Mouse (Mus musculus): ENCODE results near the gene Rras2. TPM values are rescaled to one million over a fixed set of nuclear protein-coding genes. Genes with fewer than 3 reads are reported as not detected.

Rras2 gene
- polyA plus RNA-seq, 1 experiment: 27.4 TPM

DNA sequence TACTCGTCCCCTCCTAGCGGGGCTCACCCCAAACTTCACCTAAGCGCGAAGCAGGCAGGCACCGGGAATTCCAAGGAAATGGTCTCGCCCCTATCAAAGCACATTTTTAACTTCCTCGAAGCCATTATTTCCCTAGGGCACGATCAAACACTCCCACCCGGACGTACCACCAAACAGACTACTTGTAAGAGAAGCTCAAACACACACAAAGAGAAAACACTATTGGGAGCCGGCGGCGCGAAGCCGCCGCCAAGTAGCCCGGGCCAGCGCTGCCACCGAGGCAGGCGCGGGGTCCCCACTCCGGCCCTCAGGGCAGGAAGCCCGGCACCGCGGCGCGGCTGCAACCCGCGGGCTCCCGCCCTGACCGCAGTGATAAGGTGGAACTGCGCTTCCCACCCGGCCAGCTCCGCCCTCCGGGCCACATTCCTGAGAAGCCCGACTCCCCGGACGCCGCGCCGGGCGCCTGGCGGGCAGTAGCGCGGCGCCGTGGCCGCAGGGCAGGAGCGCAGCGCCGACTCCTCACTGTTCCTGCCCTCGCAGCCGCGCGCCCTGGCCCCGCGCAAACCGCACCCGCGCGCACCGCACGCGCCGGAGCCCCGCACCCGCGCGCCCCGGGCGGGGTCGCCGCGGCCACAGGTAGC is 750 bp downstream of the Rras2 start:
- Histone ChIP-seq H3K27me3 (ENCODE audit: control insufficient read depth, insufficient read depth, low read length) (no peaks in the 10 kb centered on the region), H3K4me1 (replicated peaks; ENCODE audit: control insufficient read depth, insufficient read depth, low read length) (peaks cover 19% of the 10 kb centered on the region), H3K4me3 (ENCODE audit: control insufficient read depth, insufficient read depth, low read length) (peak overlapping the region; percentile 99), H3K36me3 (ENCODE audit: control insufficient read depth, insufficient read depth, low read length) (no peaks in the 10 kb centered on the region), H3K27ac (ENCODE audit: control insufficient read depth, insufficient read depth, low read length) (peak overlapping the region; percentile 6; the same call in 1 of the 2 replicates)
- TF ChIP-seq CTCF (IDR thresholded peaks at IDR 0.05; ENCODE audit: borderline replicate concordance, control insufficient read depth, extremely low read depth, insufficient read depth, low read length, poor library complexity) (no peak), POLR2A (IDR thresholded peaks at IDR 0.05; ENCODE audit: control insufficient read depth, extremely low read depth, insufficient read depth, low read length, poor library complexity) (no peak)
- peak; percentile 51 for DNase-seq
- WGBS: under 1% methylated on average over 73 of the region's 74 CpGs

GRCm38 (mm10) chr7:114115961-114116360 is 1.6 kb downstream of the Rras2 start:
- H3K27me3 ChIP-seq (ENCODE audit: control insufficient read depth, insufficient read depth, low read length): no peaks in the 10 kb centered on the region
- no peak for TF ChIP-seq POLR2A (IDR thresholded peaks at IDR 0.05; ENCODE audit: control insufficient read depth, extremely low read depth, insufficient read depth, low read length, poor library complexity)
- TF ChIP-seq CTCF (IDR thresholded peaks at IDR 0.05; ENCODE audit: borderline replicate concordance, control insufficient read depth, extremely low read depth, insufficient read depth, low read length, poor library complexity): no peak
- peak; percentile 32 for DNase-seq
- no peak overlapping the region for H3K27ac ChIP-seq (ENCODE audit: control insufficient read depth, insufficient read depth, low read length)
- peaks cover 19% of the 10 kb centered on the region for H3K4me1 ChIP-seq (replicated peaks; ENCODE audit: control insufficient read depth, insufficient read depth, low read length)
- no peak overlapping the region; the same call in 1 of the 2 replicates for H3K4me3 ChIP-seq (ENCODE audit: control insufficient read depth, insufficient read depth, low read length)
- WGBS: 63% methylated on average over 9 of the region's 9 CpGs
- H3K36me3 ChIP-seq (ENCODE audit: control insufficient read depth, insufficient read depth, low read length): no peaks in the 10 kb centered on the region

DNA sequence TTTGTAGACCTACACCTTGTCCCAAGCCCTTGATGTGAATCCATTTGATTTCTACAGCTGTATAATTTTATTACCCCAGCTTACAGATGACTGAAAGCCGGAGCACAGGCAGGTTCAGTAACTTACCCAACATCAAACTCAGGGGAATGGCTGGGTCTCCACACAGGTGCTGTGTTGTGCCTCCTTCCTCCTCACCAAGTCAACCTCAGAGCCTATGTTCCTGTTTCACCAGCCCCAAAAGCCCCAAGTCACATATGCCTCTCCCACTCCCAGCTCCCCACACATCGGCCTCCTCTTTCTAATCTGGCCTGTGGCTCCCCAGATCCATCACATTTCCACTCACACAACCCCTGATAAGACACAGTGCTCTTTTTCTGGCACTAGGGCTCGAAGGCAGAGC is 2.6 kb downstream of the Rras2 start:
- Histone ChIP-seq H3K4me3 (ENCODE audit: control insufficient read depth, insufficient read depth, low read length) (no peak overlapping the region), H3K4me1 (replicated peaks; ENCODE audit: control insufficient read depth, insufficient read depth, low read length) (peaks cover 19% of the 10 kb centered on the region), H3K27me3 (ENCODE audit: control insufficient read depth, insufficient read depth, low read length) (no peaks in the 10 kb centered on the region), H3K27ac (ENCODE audit: control insufficient read depth, insufficient read depth, low read length) (no peak overlapping the region), H3K36me3 (ENCODE audit: control insufficient read depth, insufficient read depth, low read length) (no peaks in the 10 kb centered on the region)
- 42% methylated on average over 3 of the region's 3 CpGs for WGBS
- DNase-seq: no peak
- no peak for TF ChIP-seq POLR2A (IDR thresholded peaks at IDR 0.05; ENCODE audit: control insufficient read depth, extremely low read depth, insufficient read depth, low read length, poor library complexity)

DNA sequence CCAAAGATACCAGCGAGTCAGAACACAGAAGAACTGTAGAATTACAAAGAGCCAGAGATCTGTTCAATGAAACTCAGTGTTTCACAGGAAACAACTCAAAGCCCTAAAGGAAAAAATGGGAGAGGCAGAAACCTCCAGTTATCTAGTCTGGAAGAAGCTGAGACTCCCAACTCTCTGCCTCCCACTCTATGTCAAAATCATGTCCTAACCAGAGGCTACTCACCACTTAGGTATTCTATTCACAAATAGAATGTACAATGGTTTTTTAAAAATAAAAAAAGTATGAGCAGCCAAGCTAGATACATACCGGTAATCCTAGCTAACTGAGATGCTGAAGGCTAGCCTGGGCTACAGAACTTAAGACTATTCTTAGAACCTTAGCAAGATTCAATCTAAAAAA is 3.3 kb downstream of the Rras2 start:
- Histone ChIP-seq H3K27ac (ENCODE audit: control insufficient read depth, insufficient read depth, low read length) (no peak overlapping the region), H3K27me3 (ENCODE audit: control insufficient read depth, insufficient read depth, low read length) (no peaks in the 10 kb centered on the region), H3K4me3 (ENCODE audit: control insufficient read depth, insufficient read depth, low read length) (no peak overlapping the region), H3K36me3 (ENCODE audit: control insufficient read depth, insufficient read depth, low read length) (no peaks in the 10 kb centered on the region), H3K4me1 (replicated peaks; ENCODE audit: control insufficient read depth, insufficient read depth, low read length) (peaks cover 22% of the 10 kb centered on the region)
- TF ChIP-seq CTCF (IDR thresholded peaks at IDR 0.05; ENCODE audit: borderline replicate concordance, control insufficient read depth, extremely low read depth, insufficient read depth, low read length, poor library complexity) (no peak), POLR2A (IDR thresholded peaks at IDR 0.05; ENCODE audit: control insufficient read depth, extremely low read depth, insufficient read depth, low read length, poor library complexity) (no peak)
- WGBS: 93% methylated on average over 2 of the region's 2 CpGs
- DNase-seq: no peak

DNA sequence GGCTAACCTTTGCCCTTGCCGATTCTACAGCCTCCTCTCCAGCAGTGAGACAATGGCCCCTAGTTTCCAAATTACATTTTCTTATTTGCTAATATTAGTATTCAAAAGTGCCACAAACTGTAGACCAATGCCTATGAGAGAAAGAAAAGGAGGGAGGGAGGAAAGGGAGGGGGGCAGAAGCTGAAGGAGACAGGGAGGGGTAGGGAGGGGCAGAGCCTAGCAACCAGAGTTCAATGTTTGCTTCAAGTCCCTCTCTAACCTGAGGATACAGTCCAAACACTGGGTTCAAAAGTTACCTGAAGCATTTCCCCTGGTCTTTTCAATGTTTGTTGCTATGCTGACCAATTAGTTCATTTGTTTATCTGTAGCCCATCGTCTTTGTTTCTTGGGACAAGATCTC is 7.1 kb downstream of the Rras2 start:
- DNase-seq: no peak
- H3K4me3 ChIP-seq (ENCODE audit: control insufficient read depth, insufficient read depth, low read length): no peak overlapping the region
- 95% methylated on average over 2 of the region's 2 CpGs for WGBS
- H3K27ac ChIP-seq (ENCODE audit: control insufficient read depth, insufficient read depth, low read length): no peak overlapping the region
- H3K36me3 ChIP-seq (ENCODE audit: control insufficient read depth, insufficient read depth, low read length): no peaks in the 10 kb centered on the region
- H3K4me1 ChIP-seq (replicated peaks; ENCODE audit: control insufficient read depth, insufficient read depth, low read length): peaks cover 9% of the 10 kb centered on the region
- no peaks in the 10 kb centered on the region for H3K27me3 ChIP-seq (ENCODE audit: control insufficient read depth, insufficient read depth, low read length)
- TF ChIP-seq CTCF (IDR thresholded peaks at IDR 0.05; ENCODE audit: borderline replicate concordance, control insufficient read depth, extremely low read depth, insufficient read depth, low read length, poor library complexity) (no peak), POLR2A (IDR thresholded peaks at IDR 0.05; ENCODE audit: control insufficient read depth, extremely low read depth, insufficient read depth, low read length, poor library complexity) (no peak)

DNA sequence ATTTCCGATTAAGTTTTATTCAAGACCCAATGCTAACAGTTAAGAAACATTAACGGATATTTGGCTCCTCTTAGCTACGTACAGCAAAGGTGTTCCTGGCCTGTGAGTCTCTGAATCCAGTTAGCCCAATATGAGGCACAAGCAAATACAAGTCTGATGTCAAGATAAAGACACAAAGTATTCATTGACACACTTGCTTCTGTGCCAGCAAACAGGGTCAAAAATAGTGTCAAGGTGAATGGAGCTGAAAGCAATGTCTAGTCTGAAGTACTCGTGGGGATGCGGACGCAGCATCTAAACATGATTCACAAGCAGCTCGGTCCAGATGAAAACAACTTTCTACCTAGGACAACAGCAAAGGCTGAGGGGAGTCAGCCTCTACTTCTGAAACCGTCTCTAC is 11.7 kb downstream of the Rras2 start:
- 95% methylated on average over 8 of the region's 8 CpGs for WGBS
- TF ChIP-seq POLR2A (IDR thresholded peaks at IDR 0.05; ENCODE audit: control insufficient read depth, extremely low read depth, insufficient read depth, low read length, poor library complexity) (no peak), CTCF (IDR thresholded peaks at IDR 0.05; ENCODE audit: borderline replicate concordance, control insufficient read depth, extremely low read depth, insufficient read depth, low read length, poor library complexity) (no peak)
- peaks cover 20% of the 10 kb centered on the region for H3K4me1 ChIP-seq (replicated peaks; ENCODE audit: control insufficient read depth, insufficient read depth, low read length)
- no peaks in the 10 kb centered on the region for H3K36me3 ChIP-seq (ENCODE audit: control insufficient read depth, insufficient read depth, low read length)
- no peak for DNase-seq
- H3K27me3 ChIP-seq (ENCODE audit: control insufficient read depth, insufficient read depth, low read length): no peaks in the 10 kb centered on the region
- no peak overlapping the region for H3K27ac ChIP-seq (ENCODE audit: control insufficient read depth, insufficient read depth, low read length)
- H3K4me3 ChIP-seq (ENCODE audit: control insufficient read depth, insufficient read depth, low read length): no peak overlapping the region
